Mouse (Mus musculus) embryonic fibroblast, embryonic 13.5 days (primary cell): ENCODE measurements around the gene Tbcd.

Experiments used
- CTCF ChIP-seq: IDR thresholded peaks from 2 replicates; pipeline ENCODE4 v1.5.1; 2011; ENCODE audit warnings: mild to moderate bottlenecking, control low read depth, low read length, moderate library complexity, borderline replicate concordance; ENCODE audit not compliant: insufficient read depth
- POLR2A ChIP-seq: IDR thresholded peaks from 2 replicates; pipeline ENCODE4 v1.6.1; 2011; ENCODE audit warnings: low read depth, mild to moderate bottlenecking, control low read depth, low read length, moderate library complexity

- TF ChIP-seq CTCF = no peak
- TF ChIP-seq POLR2A = no peak
These were observed 100.4 kb downstream of the Tbcd start for GRCm38 (mm10) chr11:121552167-121552566.
